Mouse (Mus musculus) forelimb bud, embryonic 11.5 days (tissue): ENCODE results near the gene Spcs3.

ENCODE experiments used
- DNase-seq: peaks from one replicate; pipeline ENCODE4 v3.0.0-alpha.2; 2012; ENCODE audit warnings: low read depth, low spot score

Spcs3 gene

GRCm38 (mm10) chr8:54508096-54508456 lies 21.7 kb downstream of the Spcs3 start:
- no peak for DNase-seq

- DNase-seq: peak; percentile 72
These were observed 22.2 kb downstream of the Spcs3 start for GRCm38 (mm10) chr8:54507428-54508095.

GRCm38 (mm10) chr8:54505060-54505459 lies 24.7 kb downstream of the Spcs3 start:
- no peak for DNase-seq

- no peak for DNase-seq
These were observed 26.7 kb downstream of the Spcs3 start for GRCm38 (mm10) chr8:54503104-54503503.

GRCm38 (mm10) chr8:54493915-54494314 lies 35.9 kb downstream of the Spcs3 start:
- DNase-seq: no peak

GRCm38 (mm10) chr8:54493110-54493509 lies 36.7 kb downstream of the Spcs3 start:
- peak; percentile 77 for DNase-seq

GRCm38 (mm10) chr8:54491934-54492333 lies 37.9 kb downstream of the Spcs3 start:
- no peak for DNase-seq

GRCm38 (mm10) chr8:54491057-54491690 lies 38.6 kb downstream of the Spcs3 start:
- peak; percentile 79 for DNase-seq

- DNase-seq: no peak
These were observed 41.4 kb downstream of the Spcs3 start for GRCm38 (mm10) chr8:54488437-54488836.

GRCm38 (mm10) chr8:54486555-54487273 lies 43.1 kb downstream of the Spcs3 start:
- DNase-seq: peak; percentile 41
